Mouse (Mus musculus) ovary, adult 18-20 months (tissue): ENCODE data around the gene Hist1h2af.
A peak's percentile ranks its signal among the peaks of the same experiment; 100 is the strongest.

Experiments used
- DNase-seq: peaks from one replicate; pipeline ENCODE4 v3.0.0; 2022; ENCODE audit warnings: low spot score, mixed read lengths

Gene Hist1h2af

GRCm38 (mm10) chr13:23515281-23515680, 18.4 kb upstream of the Hist1h2af start:
- no peak for DNase-seq

- no peak for DNase-seq
These were observed 17.7 kb upstream of the Hist1h2af start for GRCm38 (mm10) chr13:23515826-23516620.

GRCm38 (mm10) chr13:23516822-23517602, 16.7 kb upstream of the Hist1h2af start:
- no peak for DNase-seq

- peak; percentile 72 for DNase-seq
These were observed 16.0 kb upstream of the Hist1h2af start for GRCm38 (mm10) chr13:23517603-23518294.

GRCm38 (mm10) chr13:23518295-23518603, 15.5 kb upstream of the Hist1h2af start:
- DNase-seq: no peak

- peak; percentile 40 for DNase-seq
These were observed 14.8 kb upstream of the Hist1h2af start for GRCm38 (mm10) chr13:23518885-23519284.

GRCm38 (mm10) chr13:23519416-23519815, 14.3 kb upstream of the Hist1h2af start:
- DNase-seq: peak; percentile 53

- peak; percentile 51 for DNase-seq
These were observed 12.0 kb upstream of the Hist1h2af start for GRCm38 (mm10) chr13:23521703-23522102.

- DNase-seq: no peak
These were observed 9.7 kb upstream of the Hist1h2af start for GRCm38 (mm10) chr13:23523976-23524375.

- peak; percentile 61 for DNase-seq
These were observed 9.1 kb upstream of the Hist1h2af start for GRCm38 (mm10) chr13:23524654-23525053.

GRCm38 (mm10) chr13:23525901-23526300, 7.8 kb upstream of the Hist1h2af start:
- no peak for DNase-seq

GRCm38 (mm10) chr13:23526312-23526711, 7.4 kb upstream of the Hist1h2af start:
- peak; percentile 75 for DNase-seq

- no peak for DNase-seq
These were observed 4.7 kb upstream of the Hist1h2af start for GRCm38 (mm10) chr13:23529005-23529404.

GRCm38 (mm10) chr13:23529480-23530165, 4.1 kb upstream of the Hist1h2af start:
- DNase-seq: no peak

GRCm38 (mm10) chr13:23530181-23530900, 3.4 kb upstream of the Hist1h2af start:
- DNase-seq: no peak

GRCm38 (mm10) chr13:23530901-23531875, 2.5 kb upstream of the Hist1h2af start, which contains the start of gene Hist1h4h:
Gene Hist1h4h, plus strand, starts transcription at chr13:23531050.
- DNase-seq: peak; percentile 95

- DNase-seq: no peak
These were observed 1.2 kb upstream of the Hist1h2af start for GRCm38 (mm10) chr13:23532262-23533075.

GRCm38 (mm10) chr13:23534368-23535131, 844 bp downstream of the Hist1h2af start:
- no peak for DNase-seq
